Mouse (Mus musculus) lung, postnatal 25 days (tissue): Measurements from ENCODE around the gene Cd3eap.

Experiments used
- DNase-seq: peaks from one replicate; pipeline ENCODE4 v3.0.0; 2022; ENCODE audit warnings: low spot score

Gene Cd3eap

DNA sequence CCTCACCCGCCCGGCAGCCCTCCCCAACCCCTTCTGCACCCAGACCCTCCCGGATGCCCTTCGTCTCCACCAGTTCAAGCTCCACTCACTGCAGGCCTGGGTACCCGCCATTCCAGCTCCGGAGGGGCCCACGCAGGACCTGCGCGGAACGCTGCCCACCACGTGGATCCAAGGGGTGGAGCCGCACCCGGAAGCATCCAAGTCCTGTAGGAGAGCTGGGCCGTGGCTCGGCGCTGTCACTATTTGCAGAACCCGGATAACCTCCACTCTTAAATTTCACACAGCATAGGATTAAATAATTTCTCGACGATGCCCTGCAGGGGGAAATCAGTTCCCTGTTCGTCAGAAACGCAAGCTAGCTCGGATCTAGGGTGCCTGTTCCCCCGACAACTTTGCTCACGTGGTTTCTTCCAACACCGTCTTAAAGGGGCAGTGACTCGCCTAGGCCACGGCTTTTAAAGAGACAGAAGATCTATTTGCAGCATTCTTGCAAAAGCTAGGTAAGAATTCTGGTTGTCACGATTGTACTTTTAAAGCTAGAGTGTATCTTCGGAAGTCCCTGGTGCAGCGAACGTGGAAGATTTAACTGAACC lies at the start of gene Cd3eap, which contains the start of gene Ppp1r13l:
Gene Cd3eap (minus strand): TSS at position 185 of the 593 bp plus-strand sequence.
Gene Ppp1r13l (plus strand): TSS at position 451 of the 593 bp plus-strand sequence.
- DNase-seq, result peak; percentile 84

DNA sequence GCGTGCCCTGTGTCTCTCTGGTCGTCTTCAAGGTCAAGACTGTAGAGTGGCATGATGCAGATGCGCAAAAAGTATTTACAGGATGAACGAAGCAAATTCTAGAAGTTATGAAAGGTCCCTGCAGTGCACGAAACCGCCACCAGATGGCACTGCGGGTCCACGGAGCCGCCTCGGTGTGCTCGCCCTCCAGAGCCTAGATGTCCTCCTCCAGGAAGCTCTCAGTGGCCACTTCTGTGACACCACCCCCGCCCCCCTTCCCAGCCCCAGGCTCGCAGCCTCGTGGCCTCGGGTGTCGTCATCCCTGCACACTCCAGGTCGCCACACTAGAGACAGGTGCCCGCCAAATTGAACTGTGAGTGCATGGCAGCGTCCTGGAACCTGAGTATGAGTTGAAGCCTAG lies 46.1 kb upstream of the Cd3eap start:
- peak; percentile 86 for DNase-seq

DNA sequence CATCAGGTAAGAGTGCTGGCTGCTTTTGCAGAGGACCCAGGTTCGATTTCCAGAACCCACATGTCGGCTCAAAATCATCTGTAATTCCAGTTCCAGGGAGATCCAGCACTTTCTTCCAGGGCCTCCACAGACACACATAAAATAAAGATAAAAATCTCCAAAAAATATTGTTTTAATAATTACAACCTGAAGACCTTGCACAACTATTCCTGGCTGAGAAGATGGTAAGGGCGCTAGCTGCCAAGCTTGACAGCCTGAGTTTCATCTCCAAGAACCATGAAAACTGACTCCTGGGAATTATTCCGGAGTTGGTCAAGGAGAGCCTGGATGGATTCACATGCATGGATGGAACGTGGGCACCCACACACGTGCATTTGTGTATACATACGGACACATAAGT lies 45.2 kb upstream of the Cd3eap start, which contains the start of gene Ckm:
Gene Ckm (plus strand): TSS at position 301 of the 400 bp plus-strand sequence.
- DNase-seq, result no peak

DNA sequence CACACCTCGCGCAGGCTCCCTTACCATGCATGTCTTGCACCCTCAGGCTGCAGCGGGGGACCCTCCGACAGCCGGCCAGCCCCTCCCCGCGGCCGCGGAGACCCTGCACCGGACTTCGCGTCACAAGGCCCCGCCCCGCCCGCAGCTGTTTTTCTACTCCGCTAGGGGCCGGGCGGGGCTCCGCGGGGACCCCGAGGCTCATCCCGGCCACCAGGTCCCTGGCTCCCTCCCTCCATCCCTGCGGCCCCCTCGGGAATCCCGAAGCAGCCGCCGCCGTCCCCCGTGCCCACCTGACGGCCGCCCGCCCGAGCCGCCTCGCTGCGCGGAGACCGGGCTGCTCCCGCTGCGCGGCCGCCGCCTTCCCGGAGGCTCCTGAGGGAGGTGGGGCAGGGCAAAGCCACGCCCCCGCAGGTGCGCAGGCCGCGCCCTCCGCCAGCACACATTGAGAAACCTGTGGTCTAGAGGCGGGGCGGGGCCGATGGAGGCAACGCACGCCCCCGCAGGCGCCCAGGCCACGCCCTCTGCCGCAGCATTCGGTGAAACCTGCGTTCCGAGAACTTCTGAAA lies 44.5 kb upstream of the Cd3eap start, which contains the start of gene Klc3:
Gene Klc3 (minus strand): TSS at position 374 of the 566 bp plus-strand sequence.
- peak; percentile 84 for DNase-seq

DNA sequence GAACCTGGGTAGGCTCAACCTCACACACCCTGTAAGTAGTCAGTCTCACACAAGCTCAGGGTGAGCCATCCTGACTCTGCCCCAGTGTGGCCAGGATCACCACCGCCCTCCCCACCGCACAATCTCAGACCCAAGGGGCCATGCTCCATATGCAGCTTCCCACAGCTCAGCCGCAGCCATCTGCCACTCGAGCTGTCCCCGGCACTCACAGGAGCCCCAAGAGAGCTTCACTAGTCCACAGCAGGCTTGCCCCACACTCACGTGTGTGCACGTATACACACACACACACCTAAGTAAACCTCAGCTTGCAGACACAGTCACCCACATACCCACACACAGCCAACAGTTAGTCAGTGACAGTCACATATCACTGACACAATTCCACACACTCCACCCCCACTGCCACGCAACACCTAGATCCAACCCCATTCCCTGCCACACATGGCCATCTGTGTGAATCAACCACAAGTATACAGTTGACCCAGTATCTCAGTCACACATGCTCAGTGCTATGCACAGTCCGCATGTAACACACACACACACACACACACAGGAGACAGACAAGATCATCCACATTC lies 43.3 kb upstream of the Cd3eap start:
- no peak for DNase-seq

DNA sequence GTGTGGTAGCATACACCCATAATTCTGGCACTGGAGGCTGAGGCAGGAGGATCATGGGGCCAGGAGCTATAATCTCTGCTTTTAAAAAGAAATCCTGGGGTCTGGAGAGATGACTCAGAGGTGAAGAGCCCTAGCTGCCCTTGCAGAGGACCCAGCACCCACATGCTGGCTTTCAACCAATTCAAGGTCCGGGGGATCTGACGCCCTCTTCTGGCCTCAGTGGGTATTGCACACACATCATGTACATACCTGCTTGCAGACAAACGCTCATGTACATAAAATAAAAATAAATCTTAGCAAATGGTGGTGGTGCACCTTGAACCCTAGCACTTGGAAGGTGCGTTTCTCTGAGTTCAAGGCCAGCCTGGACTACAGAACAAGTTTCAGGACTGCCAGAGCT lies 41.7 kb upstream of the Cd3eap start:
- DNase-seq, result no peak

DNA sequence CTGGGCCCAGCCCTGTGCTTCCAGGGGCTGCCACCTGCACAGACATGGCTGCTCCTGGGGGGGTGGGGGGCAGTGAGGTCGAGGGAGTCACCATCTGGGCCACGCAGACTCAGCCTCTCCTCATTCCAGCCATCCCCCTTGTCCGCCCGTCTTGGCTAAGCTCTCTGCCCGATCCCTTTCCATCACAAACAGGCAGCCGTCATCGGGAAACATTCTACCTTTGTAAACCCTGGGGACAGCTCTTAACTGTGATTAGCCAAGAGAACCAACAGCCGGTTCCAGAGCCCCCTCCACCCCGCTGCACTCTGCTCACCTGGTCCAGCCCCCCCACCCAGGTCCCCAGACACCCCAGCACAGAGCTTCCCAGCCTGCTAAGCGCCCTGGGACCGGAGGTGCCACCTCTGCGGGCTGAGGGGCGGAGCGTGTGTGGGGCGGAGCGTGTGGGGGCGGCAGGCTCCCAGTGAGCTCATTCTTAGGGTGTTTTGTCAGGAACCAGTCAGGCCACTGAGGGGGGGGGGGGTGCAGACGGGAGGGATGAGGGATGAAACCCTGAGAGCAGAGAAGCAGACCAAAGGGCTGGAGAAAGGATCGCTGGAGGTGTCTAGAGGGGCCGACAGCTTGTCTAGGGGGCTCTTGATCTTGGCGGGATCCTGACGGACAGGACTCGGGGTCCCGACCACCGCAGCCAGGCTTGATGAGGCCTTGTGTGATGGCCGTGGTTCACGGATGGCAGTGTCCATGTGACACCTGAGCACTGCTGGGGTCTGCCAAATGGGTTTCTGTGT lies 40.4 kb upstream of the Cd3eap start:
- DNase-seq, result peak; percentile 70

DNA sequence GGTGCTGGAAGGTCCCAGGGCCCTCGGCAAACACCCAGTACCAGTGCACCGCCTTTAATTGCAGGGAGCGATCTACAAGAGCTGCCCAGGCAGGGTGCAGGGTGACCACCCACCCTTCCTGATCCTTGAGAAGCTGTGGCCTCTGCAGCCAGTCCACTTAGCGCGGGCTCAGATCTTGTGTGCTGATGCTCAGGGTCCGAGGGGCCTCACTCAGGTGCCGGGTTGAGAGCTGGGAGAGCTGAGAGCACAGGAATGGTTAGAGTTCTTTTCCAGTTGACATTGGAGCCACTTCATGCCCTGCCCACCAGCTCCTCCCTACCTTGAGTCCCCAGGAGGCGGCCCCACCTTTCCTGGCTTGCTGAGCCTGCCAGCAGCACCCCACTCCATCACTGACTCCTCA lies 35.2 kb upstream of the Cd3eap start:
- DNase-seq, result no peak

DNA sequence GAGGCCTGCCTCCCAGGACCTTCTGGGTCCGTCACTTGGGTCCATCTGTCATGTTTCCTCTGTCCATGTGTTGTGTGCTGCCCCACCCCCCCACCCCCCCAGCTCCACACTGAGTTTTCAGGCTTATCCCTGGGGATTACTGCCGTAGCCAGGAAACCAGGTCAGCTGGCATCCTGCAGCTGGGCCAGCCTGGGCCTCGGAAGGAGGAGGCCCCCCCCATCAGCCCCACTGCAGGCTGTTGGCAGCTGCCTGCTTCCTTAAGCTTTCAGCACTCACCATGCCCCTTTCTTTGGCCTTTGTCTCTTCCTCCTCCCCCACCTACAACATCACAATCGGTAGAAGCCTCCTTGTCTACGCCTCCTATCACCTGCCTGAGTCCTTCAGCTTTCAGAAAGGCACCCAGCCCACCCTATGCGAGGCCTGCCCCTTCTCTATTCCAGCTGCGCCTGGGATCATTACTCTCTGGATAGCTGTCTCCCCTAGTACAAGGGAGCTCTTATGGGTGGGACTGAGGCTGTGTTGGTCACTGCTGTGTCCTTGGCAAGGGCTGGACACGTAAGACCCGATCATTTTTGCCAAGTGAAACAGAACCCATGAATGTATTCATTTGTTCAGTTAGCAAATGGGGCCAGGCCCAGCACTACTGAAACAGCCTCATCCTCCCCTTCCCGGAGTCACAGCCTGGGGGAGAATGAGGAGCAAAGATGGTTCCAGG lies 29.6 kb upstream of the Cd3eap start:
- DNase-seq, result no peak

DNA sequence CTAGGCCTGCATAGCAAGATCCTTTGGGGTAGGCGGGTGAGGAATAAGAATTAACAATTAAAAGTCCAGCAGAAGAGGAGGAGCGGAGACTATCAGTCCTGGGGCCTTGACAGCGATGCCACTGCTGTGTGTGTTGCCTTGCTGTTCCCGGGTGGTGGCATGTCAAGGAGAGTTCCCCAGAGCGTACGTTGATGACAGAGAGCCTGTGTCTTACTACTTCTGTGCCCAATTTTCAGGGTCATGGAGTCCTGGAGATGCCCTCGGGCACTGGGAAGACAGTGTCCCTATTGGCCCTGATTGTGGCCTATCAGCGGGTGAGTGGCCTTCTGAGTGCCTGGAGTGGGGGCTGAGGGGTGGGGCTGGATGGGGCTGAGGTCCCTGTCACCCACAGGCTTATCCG lies 24.4 kb upstream of the Cd3eap start:
- DNase-seq, result no peak

DNA sequence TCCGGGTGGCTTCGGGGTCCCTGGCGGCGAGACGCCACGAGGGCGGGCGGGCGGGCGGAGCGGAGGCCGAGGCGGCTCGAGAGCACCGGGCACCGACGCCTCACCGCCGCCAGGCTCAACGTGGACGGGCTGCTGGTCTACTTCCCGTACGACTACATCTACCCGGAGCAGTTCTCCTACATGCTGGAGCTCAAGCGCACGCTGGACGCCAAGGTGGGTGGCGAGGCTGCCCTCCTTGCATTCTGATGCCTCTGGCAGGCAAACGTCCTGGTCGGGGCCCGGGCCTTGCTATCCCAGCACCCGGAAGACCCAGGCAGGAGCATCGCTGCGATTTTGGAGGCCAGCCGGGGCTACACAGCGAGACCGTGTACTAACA lies 22.9 kb upstream of the Cd3eap start:
- DNase-seq, result no peak

DNA sequence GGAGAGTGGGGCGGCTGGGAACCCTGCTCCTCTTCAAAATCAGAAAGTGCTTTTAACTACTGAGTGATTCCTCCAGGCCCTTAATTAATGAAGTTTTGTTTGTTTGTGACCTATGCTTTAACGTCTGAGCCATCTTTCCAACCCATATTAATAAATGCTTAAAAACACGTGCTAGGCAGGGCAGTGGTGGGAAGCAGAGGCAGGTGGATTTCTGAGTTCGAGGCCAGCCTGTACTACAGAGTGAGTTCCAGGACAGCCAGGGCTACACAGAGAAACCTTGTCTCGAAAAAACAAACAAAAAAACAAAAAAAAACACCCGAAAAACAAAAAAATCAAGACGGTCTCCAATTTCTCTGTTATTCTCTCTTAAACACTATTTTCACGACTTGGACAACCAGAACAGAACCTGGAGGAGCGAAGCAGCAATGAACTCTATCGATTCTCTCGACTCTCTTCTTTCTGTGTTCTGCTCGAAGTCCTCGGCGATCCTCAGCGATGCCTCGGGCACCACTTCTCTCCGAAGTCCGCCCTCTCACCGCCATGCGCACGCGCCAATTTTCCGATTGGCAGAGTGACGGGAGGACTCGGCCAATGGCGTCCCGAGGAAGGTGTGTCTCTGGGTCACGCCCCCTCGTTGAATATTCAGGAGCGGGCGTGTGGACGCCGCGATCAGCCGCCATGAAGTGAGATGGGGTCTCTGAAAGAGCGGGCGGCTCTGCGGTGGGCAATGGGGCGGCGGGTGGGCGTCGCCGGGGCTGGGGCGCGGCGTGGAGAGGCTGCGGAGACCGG lies 22.3 kb upstream of the Cd3eap start, which contains the start of gene Ercc2:
Gene Ercc2 (plus strand): TSS at position 634 of the 789 bp plus-strand sequence.
- DNase-seq, result peak; percentile 99

DNA sequence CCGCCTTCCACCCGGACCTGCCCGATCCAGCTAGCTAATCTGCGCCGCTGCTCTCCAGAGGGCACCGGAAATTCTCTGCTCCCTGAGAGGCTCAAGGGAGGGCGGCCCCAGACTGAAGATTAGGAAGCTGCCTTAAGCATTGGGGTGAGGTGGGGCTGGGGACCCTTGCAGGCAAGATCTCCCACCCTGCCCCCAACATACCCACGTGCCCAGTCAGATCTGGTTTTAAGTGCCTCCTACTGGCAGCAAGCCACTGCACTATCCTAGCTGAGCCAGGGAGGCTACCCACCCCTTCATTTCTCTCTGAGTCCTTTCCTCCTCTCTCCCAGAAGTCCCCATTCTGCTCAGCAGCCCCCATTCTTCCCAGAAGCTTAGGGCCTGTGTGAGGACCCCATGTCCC lies 18.8 kb upstream of the Cd3eap start:
- DNase-seq, result no peak

DNA sequence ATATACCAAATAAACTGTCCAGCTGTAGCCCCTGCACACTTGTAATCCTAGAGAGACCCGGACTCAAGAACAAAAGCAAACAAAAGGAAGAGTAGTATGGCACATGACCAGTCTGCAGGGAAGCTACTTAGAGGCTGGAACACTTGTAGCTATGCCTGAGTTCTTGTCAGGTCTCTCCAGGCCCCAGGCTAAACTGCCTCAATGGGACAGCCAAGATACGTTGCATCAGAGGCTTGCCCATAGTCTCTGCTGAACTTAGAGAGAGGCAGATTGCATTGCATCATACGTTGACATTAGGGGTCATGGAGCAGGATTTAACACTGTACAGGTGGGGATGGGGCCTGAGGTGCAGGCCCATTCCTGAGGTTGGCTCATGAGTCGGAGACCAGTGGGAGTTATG lies 16.7 kb upstream of the Cd3eap start:
- DNase-seq, result no peak

DNA sequence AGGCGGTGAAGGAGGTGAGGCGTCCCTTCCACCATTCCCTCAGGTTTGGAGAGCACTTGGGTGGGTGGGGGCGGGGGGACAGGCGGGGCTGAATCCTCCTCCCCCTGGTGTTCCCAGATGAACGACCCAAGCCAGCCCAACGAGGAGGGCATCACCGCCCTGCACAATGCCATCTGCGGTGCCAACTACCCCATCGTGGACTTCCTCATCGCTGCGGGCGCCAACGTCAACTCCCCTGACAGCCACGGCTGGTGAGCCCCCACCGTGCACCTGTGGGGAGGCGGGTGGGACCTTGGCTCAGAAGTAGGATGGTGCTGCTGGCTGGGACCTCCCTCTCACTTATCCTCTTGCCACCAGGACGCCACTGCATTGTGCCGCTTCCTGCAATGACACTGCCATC lies 16.1 kb upstream of the Cd3eap start:
- DNase-seq, result no peak

DNA sequence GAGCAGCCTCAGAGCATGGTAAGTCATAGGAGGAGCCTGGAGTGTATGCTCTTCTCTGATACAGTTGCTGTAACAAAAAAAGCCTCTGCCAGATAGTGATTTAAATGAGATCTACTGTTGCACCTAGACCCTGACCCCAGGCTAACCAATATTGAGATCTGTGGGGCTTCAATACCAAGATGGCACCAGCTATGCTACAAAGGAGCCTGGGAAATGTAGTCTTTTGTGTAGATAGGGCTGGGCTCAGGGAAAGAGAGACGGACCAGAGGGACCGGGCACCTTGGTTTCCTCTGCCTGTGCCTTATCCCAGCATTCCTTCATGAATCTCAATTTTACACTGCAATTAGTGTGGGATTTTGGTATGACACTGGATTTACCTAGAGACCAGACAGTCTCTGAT lies 14.1 kb upstream of the Cd3eap start:
- DNase-seq, result no peak

DNA sequence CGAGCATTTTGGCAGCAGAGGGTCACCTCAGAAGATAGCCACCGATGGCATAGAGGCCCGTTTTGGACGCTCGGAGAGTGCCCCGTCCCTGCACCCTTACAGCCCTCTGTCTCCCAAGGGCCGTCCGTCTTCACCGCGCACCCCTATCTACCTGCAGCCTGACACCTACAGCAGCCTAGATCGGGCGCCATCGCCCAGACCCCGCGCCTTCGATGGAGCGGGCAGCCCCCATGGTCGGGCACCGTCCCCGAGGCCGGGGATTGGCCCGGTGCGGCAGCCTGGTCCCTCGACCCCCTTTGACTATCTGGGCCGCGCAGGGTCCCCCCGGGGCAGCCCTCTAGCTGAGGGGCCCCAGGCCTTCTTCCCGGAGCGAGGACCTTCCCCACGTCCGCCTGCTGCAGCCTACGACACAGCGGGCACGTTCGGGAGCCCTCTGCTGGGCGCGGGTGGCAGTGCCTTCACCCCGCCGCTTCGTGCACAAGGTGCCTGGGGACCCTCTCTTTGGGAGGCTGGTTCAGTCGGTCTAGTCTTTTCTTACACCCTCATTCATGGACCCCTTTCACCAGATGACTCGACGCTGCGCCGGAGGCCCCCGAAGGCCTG lies 10.6 kb upstream of the Cd3eap start:
- no peak for DNase-seq

DNA sequence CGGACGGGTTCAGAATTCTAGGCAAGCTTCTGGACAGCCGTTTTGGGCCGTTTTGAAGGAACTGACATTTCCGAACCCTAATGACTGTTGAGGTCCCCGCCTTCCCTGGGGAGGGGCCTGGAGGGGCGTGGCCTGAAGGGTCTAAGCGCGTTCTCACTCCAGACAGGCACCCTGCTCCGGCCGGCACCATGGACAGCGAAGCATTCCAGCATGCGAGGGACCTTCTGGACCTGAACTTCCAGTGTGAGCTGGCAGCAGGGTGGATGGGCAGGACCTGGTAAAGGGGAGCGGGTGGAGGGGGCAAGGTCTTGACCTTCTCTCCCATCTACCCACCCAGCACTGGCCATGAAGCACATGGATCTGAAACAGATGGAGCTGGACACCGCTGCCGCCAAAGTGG lies 9.1 kb upstream of the Cd3eap start:
- no peak for DNase-seq

DNA sequence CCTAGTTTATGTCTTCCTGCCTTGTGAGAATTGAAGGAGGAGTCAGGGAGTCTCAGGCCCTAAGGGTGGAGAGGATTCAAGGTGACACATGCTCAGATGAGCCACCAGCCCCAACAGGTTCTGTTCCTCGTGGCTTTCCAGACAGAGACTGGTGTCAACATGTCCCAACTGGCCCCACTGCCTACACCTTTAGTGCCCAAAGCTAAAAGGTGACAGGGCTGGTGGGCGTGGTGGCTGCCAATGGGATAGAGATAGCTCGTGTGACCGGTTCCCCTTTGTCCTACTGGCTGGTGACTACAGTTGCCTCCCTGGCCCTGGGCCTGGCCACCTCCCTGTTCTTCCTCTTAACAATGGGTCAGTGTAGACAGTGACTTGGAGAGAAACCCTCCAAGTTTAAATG lies 6.1 kb upstream of the Cd3eap start:
- no peak for DNase-seq

DNA sequence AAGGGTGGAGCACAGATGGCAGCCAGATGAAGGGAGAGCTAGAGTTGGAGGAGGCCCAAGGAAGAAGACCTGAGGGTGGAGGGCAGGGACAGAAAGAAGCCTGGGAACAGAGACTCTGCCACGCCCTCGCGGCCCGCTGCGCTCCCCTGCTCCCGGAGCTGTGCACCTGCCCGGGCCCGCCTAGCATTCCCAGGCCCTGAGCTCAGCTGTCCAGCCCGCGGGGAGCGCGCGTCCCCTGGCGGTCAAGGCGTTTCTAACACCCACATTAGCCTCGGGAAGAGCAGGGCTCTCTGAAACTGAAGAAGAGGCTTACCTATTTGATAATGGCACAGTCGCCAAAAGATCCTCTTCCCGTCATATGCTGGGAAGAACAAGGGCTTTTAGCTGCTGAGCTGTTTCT lies 4.6 kb upstream of the Cd3eap start:
- peak; percentile 82 for DNase-seq

DNA sequence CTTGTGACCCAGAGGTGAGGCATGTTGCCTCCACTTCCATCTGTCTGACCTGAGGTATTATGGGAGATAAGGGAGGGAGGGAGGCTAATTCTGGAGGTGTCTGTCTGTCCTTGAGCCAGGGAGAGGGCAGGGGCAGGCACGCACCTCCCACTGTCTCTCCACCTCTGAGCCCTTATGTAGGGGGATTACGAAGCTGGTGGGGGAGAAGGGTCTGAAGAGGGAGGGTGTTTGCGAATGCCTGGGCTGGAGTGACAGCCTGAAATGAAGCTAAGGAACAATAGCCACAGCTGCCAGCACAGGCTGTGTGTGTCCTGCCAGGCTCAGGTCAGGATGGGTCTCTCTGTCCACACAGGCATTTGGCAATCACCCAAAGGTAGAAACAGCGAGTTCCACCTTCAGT lies 3.0 kb upstream of the Cd3eap start:
- no peak for DNase-seq
